Mouse (Mus musculus) neutrophil, adult 65 days (primary cell): ENCODE results near the gene Hdgfl2. TPM values are rescaled to one million over a fixed set of nuclear protein-coding genes. Genes with fewer than 3 reads are reported as not detected.

Source experiments
- total RNA-seq: library from RNA; stranded (reverse); gene quantifications from 2 replicates; pipeline ENCODE4 v1.2.4, GENCODE M21; 2023

The Hdgfl2 gene
- total RNA-seq: 39.1 and 57.9 TPM in 2 replicates

DNA sequence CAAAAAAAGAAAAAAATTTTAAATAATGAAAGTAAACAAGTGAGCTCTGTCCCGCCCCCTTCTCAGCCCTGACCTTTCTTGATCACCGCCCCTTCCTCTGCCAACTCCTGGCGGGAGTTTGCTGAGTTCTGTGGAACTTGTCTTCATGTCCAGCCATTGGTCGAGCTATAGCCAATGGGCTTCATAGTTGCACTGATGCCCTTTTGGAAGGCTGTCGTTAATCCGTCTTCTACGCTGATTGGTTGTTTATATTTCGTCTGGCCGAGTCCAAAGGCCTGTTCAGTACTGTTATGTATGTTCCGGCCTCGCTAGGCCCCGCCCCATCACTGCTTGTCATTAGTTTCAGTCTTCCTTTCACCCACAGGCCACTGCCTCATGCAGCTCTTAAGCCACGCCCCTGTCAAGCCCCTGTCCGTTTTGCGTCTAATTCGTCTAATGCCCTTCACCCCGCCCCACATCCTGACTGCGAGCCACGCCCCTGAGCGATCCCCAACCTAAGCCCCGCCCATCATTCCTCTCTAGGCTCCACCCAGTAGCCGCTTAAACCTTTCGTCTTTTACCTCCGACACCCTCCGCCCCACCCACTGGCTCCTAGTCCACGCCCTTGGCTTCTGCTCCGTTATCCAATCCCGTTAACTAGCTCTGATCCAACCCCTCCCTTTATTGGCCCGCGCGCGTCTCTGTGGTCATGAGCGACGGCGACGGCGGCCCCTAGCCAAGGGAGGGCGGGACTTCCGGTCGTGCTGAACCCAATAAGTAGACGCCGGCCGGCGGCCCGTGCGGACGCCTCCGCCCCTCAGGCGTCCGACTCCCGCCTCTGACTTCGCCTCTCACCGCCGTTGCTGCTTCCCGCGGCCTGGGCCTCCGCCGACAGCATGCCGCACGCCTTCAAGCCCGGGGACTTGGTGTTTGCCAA, at the start of gene Hdgfl2:
Hdgfl2 (plus strand) TSS at position 755 of the 916 bp plus-strand sequence.

GRCm38 (mm10) chr17:56036176-56036900, 43.1 kb upstream of the Hdgfl2 start, which contains the start of gene Sh3gl1:
TSS of gene Sh3gl1 (minus strand) at chr17:56036635.

GRCm38 (mm10) chr17:56040030-56040856, 39.2 kb upstream of the Hdgfl2 start, which contains the start of gene Chaf1a:
TSS of gene Chaf1a (plus strand) at chr17:56040439.

DNA sequence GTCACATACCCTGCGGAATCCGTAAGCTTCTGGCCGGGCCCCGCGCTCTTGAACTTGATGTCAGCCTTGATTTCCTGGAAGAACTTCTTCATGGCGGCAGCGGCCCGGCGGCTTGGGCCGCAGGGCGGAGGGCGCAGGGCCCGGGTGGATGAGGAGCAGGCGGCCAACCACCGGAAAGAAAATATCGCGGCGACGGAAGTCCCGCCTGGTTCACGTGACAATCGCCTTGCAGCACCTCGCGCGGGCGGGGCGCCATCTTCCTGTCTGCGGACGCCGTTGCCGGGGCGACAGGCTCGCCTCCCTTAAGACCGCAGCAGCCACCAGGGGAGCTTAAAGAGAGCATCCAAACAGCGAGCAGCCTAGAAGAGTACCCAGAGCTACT, 4.6 kb upstream of the Hdgfl2 start, which contains the start of gene Ubxn6:
Ubxn6 (minus strand) TSS at position 202 of the 382 bp plus-strand sequence.

GRCm38 (mm10) chr17:56109219-56110051, 30.0 kb downstream of the Hdgfl2 start, which contains the start of gene Plin4:
TSS of gene Plin4 (minus strand) at chr17:56109803.

DNA sequence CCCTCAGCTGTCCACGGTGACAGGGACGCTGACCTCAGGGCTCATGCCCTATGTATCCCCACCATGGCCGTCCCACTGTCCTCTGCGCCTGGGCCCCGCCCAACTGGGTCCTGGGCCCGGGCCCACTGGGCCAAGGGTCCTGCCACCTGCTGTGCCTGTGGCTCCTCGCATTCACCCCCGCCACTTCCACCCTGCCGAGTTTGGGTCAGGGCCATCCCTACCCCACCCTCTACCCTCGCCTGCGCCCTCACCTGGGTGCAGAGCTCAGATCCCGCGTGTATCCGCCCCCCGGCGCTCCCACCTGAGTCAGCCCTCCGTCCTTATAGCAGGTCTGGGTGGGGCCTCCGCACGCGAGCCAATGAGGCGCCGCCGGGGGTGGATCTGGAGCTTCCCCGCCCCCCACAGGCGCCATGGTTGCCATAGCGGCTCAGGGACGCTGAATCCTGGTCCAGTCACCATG, 37.8 kb downstream of the Hdgfl2 start, which contains the start of gene Plin5:
Plin5 (minus strand) TSS at position 346 of the 460 bp plus-strand sequence.

DNA sequence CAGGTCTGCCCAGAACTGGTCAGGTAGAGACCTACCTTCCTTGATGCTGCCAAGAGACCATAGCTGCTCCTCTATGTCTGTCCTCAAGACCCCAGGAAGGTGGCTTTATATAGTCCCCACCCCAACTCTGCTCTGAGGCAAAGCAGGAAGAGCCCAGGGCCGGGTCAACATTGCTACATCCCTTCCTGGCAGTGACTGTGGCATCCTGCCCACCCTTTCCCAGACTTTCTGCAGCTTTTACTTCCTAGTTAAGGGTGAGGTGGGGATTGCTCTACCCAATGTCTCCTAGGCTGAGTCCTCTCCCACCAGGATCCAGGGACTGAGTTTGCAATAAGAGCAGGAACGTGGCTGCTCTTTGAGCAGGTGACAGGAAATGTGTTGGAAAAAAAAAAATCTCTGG, 42.4 kb downstream of the Hdgfl2 start, which contains the start of gene Lrg1:
Lrg1 (minus strand) TSS at position 176 of the 400 bp plus-strand sequence.

DNA sequence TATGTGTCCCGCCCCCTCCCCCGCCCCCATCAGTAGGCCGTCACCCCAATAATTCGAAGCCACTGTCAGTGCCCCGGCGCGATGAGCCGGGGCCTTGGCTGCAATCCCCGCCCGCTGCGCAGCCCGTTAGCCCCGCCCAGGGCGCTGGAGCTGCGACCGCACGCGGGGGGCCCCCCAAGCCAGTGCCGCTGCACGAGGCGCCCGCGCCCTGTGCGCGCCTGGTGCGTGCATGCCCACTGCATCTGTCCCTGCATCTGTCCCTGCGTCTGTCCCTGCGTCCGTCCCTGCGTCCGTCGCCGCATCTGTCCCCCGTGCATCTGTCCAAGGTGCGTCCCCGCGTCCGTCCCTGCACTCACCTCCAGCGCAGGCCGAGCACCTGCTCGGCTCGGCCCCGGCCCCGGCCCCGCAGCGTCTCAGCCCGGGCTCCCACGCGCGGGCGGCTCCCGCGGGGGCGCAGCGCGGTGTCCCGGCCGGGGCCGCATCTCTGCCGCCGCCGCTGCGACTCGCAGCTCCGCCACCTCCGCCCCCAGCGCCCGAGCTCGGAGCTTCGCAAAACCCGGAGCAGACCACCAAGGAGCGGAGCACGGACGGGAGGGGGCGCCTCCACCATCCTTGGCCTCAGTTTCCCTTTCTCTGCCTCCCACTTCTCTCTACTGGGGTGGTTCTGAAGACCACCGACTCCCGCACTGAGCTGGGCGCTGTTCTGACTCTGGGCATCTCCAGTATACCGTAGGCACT, 60.6 kb downstream of the Hdgfl2 start, which contains the start of gene Sema6b:
Sema6b (minus strand) TSS at position 486 of the 738 bp plus-strand sequence.

Other genes starting within 250 kb of the Hdgfl2 start
- gene Zfp119a, start 200.7 kb upstream of the Hdgfl2 start, total RNA-seq: 3.7 and 5.1 TPM in 2 replicates
- gene Zfp959, start 187.5 kb upstream of the Hdgfl2 start, total RNA-seq: 6.5 and 7.2 TPM in 2 replicates
- gene Zfp119b, start 130.1 kb upstream of the Hdgfl2 start, total RNA-seq: 5.1 and 5.3 TPM in 2 replicates
- gene Ebi3, start 127.0 kb upstream of the Hdgfl2 start, total RNA-seq: 161 and 166 TPM in 2 replicates
- gene Yju2, start 120.5 kb upstream of the Hdgfl2 start, total RNA-seq: 26.9 and 29.0 TPM in 2 replicates
- 1.9 and 3.7 TPM in 2 replicates for gene Shd, start 109.2 kb upstream of the Hdgfl2 start, total RNA-seq
- gene Fsd1, start 93.1 kb upstream of the Hdgfl2 start, total RNA-seq: not detected in 2 replicates
- gene Stap2, start 74.0 kb upstream of the Hdgfl2 start, total RNA-seq: 1.1 and 2.1 TPM in 2 replicates
- gene Mpnd, start 73.9 kb upstream of the Hdgfl2 start, total RNA-seq: 29.5 and 35.2 TPM in 2 replicates
- 56.4 and 58.3 TPM in 2 replicates for gene Sh3gl1, start 43.0 kb upstream of the Hdgfl2 start, total RNA-seq
- gene Chaf1a, start 39.2 kb upstream of the Hdgfl2 start, total RNA-seq: 15.4 and 20.6 TPM in 2 replicates
- gene Ubxn6, start 4.6 kb upstream of the Hdgfl2 start, total RNA-seq: 34.6 and 43.8 TPM in 2 replicates
- 0.27 and 0.44 TPM in 2 replicates for gene Plin4, start 30.2 kb downstream of the Hdgfl2 start, total RNA-seq
- 0.60 and 0.84 TPM in 2 replicates for gene Plin5, start 38.0 kb downstream of the Hdgfl2 start, total RNA-seq
- 220 and 249 TPM in 2 replicates for gene Lrg1, start 42.4 kb downstream of the Hdgfl2 start, total RNA-seq
- 4.8 and 5.1 TPM in 2 replicates for gene Sema6b, start 60.7 kb downstream of the Hdgfl2 start, total RNA-seq
- 0.76 and 1.0 TPM in 2 replicates for gene Tnfaip8l1, start 82.8 kb downstream of the Hdgfl2 start, total RNA-seq
- 27.1 and 28.7 TPM in 2 replicates for gene Mydgf, start 104.3 kb downstream of the Hdgfl2 start, total RNA-seq
- gene Dpp9, start 139.3 kb downstream of the Hdgfl2 start, total RNA-seq: 27.9 and 33.7 TPM in 2 replicates
- gene Fem1a, start 177.2 kb downstream of the Hdgfl2 start, total RNA-seq: 9.7 and 13.8 TPM in 2 replicates
- 11.1 and 13.8 TPM in 2 replicates for gene Ticam1, start 197.2 kb downstream of the Hdgfl2 start, total RNA-seq
- gene Plin3, start 213.2 kb downstream of the Hdgfl2 start, total RNA-seq: 38.7 and 42.7 TPM in 2 replicates
- not detected in 2 replicates for gene Arrdc5, start 220.7 kb downstream of the Hdgfl2 start, total RNA-seq
- 92.2 and 99.1 TPM in 2 replicates for gene Uhrf1, start 223.7 kb downstream of the Hdgfl2 start, total RNA-seq
- gene Kdm4b, start 246.4 kb downstream of the Hdgfl2 start, total RNA-seq: 15.9 and 22.0 TPM in 2 replicates